Comparison of ENCODE assay signal across 24 mouse cellular contexts in genomic region chr16:89864710-89865109, GRCm38 (mm10).
"Had no signal": no experiment of that assay in that cellular context is flagged by ENCODE, and none has a peak within 500 bp of the region (broad histone marks: within the 10 kb centered on the region; RNA-seq: fewer than 3 reads in every experiment).

No protein-coding gene starts in this region.

- H3K9ac ChIP-seq: kidney, embryonic 15.5 days; limb, embryonic 13.5 days; liver, embryonic 14.5 days; liver, postnatal 0 days; lung, embryonic 14.5 days; midbrain, embryonic 15.5 days; neural tube, embryonic 12.5 days; neural tube, embryonic 15.5 days; stomach, embryonic 15.5 days had no signal

- H3K27me3 ChIP-seq: kidney, embryonic 15.5 days; limb, embryonic 13.5 days; midbrain, embryonic 15.5 days; neural tube, embryonic 12.5 days; neural tube, embryonic 15.5 days; stomach, embryonic 15.5 days had no signal

- H3K4me2 ChIP-seq: kidney, embryonic 15.5 days; limb, embryonic 13.5 days; lung, embryonic 14.5 days; midbrain, embryonic 11.5 days; midbrain, embryonic 15.5 days; neural tube, embryonic 12.5 days; neural tube, embryonic 15.5 days; stomach, embryonic 15.5 days had no signal

- DNase-seq: kidney, adult 11 months; kidney, adult 8-10 months; kidney, postnatal 10 days; kidney, postnatal 36 days; liver; liver, postnatal 0 days; lung, embryonic 14.5 days; retina, postnatal 1 day; right cerebral cortex, postnatal 25 days; spleen, adult 18-20 months; thymus, adult 18-20 months; thymus, postnatal 14 days; thymus, postnatal 4 days had no signal

- ATAC-seq: liver, postnatal 0 days; lung, postnatal 0 days; midbrain, embryonic 15.5 days had no signal

- H3K27ac ChIP-seq: kidney, embryonic 15.5 days; limb, embryonic 10.5 days; limb, embryonic 13.5 days; liver, embryonic 14.5 days; macrophage; midbrain, embryonic 15.5 days; neural tube, embryonic 12.5 days; neural tube, embryonic 15.5 days; stomach, embryonic 15.5 days had no signal

- H3K4me3 ChIP-seq: kidney, embryonic 15.5 days; limb, embryonic 10.5 days; limb, embryonic 13.5 days; midbrain, embryonic 15.5 days; neural tube, embryonic 12.5 days; neural tube, embryonic 15.5 days; stomach, embryonic 15.5 days had no signal

- H3K9me3 ChIP-seq: kidney, embryonic 15.5 days; limb, embryonic 10.5 days; limb, embryonic 13.5 days; midbrain, embryonic 15.5 days; neural tube, embryonic 12.5 days; neural tube, embryonic 15.5 days; stomach, embryonic 15.5 days had no signal

- H3K36me3 ChIP-seq: midbrain, embryonic 15.5 days had no signal
